Mouse (Mus musculus) liver, embryonic 13.5 days (tissue): Measurements from ENCODE around the gene Aspg. TPM values are rescaled to one million over a fixed set of nuclear protein-coding genes. Genes with fewer than 3 reads are reported as not detected.
A peak's percentile ranks its signal among the peaks of the same experiment; 100 is the strongest.

ENCODE experiments used
- ATAC-seq: fragments of 200-750 bp; cut with Nextera tagmentation; 2 replicates; pipeline ENCODE4 v1.8.0; 2017; ENCODE audit warnings: low read depth, mild to moderate bottlenecking, moderate number of reproducible peaks, moderate library complexity
- DNase-seq: peaks from one replicate; pipeline ENCODE4 v3.0.0; 2022
- H3K27ac ChIP-seq: fragments of 300-500 bp; sonication (generic); 2 replicates; pipeline ENCODE4 v1.5.1; 2015; ENCODE audit warnings: moderate library complexity, mild to moderate bottlenecking, inconsistent platforms
- H3K27me3 ChIP-seq: fragments of 300-500 bp; sonication (generic); 2 replicates; pipeline ENCODE4 v1.6.1; 2015; ENCODE audit warnings: mild to moderate bottlenecking, inconsistent platforms
- H3K36me3 ChIP-seq: fragments of 300-500 bp; sonication (generic); 2 replicates; pipeline ENCODE4 v1.6.1; 2015; ENCODE audit warnings: mild to moderate bottlenecking, inconsistent platforms
- H3K4me1 ChIP-seq: fragments of 300-500 bp; sonication (generic); replicated peaks from 2 replicates; pipeline ENCODE4 v1.6.1; 2015; ENCODE audit warnings: inconsistent platforms
- H3K4me2 ChIP-seq: fragments of 300-500 bp; sonication (generic); 2 replicates; pipeline ENCODE4 v1.6.1; 2015; ENCODE audit warnings: inconsistent platforms, mild to moderate bottlenecking, moderate library complexity
- H3K4me3 ChIP-seq: fragments of 300-500 bp; sonication (generic); replicated peaks from 2 replicates; pipeline ENCODE4 v1.5.1; 2015; ENCODE audit warnings: mild to moderate bottlenecking, inconsistent platforms
- H3K9ac ChIP-seq: fragments of 300-500 bp; sonication (generic); 2 replicates; pipeline ENCODE4 v1.6.1; 2015; ENCODE audit warnings: mild to moderate bottlenecking, inconsistent platforms
- H3K9me3 ChIP-seq: fragments of 300-500 bp; sonication (generic); replicated peaks from 2 replicates; pipeline ENCODE4 v1.6.1; 2016; ENCODE audit warnings: inconsistent platforms
- WGBS: fragments of 180-500 bp; shearing (Covaris S2); methylation state at CpG from one replicate; pipeline ENCODE4 v1.1.7; 2015; ENCODE audit not compliant: insufficient replicate concordance; 5-methylcytosine and 5-hydroxymethylcytosine counted together
- polyA plus RNA-seq: library from polyadenylated mRNA; unstranded; fragments of >200 nt; fragmentation: Nextera tagmentation; extraction: Ambion mirVana; gene quantifications from 2 replicates; pipeline ENCODE4 v1.2.1, GENCODE M21; 2015

Gene Aspg
- polyA plus RNA-seq, 1 experiment from 2014 or later: 0.10 TPM

DNA sequence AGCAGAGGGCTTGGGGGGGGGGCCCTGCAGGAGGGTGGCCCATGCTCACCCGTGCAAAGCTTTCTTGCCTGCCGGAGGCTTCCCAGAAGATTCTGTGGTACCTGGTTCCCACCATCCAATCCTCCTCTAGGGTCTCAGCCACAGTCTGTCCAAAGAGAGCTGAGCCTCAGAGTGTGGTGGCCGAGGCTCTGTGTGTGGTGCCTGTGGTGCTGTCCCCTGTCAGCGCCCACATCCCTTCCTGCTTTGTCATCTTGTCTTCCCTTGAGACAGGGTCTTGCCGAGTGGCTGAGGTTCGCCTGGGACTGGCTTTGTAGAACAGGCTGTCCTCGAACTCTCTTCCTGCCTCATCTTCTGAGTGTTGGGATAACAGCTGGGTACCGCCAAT is 9.8 kb upstream of the Aspg start:
- Histone ChIP-seq H3K27me3 (peaks cover 3% of the 10 kb centered on the region; the same call in 1 of the 2 replicates), H3K9ac (no peak overlapping the region), H3K27ac (no peak overlapping the region), H3K4me2 (no peak overlapping the region), H3K4me3 (no peak overlapping the region), H3K9me3 (no peaks in the 10 kb centered on the region), H3K4me1 (no peaks in the 10 kb centered on the region), H3K36me3 (no peaks in the 10 kb centered on the region)
- 49% methylated on average over 8 of the region's 8 CpGs for WGBS
- no peak for ATAC-seq
- no peak for DNase-seq

DNA sequence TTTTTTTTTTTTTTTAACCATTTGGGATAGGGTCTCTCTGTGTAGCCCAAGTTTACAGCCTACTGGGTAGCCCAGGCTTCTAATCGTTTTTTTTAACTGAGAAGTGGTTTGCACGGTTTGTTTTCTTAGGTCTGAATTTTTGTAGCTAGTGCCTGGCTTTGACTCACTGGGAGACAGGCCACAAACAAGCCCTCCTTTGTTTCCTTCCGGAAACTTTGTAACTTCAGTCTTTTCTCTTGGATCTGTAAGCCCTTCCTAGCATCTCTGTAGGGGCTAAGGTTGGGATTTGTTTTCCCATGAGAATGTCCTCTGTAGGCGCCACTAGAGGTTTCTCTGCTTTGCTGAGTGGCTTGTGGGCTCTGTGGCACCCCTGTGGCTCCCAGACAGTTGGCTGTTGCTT is 6.4 kb upstream of the Aspg start:
- no peak for DNase-seq
- H3K36me3 ChIP-seq: no peaks in the 10 kb centered on the region
- peaks cover 6% of the 10 kb centered on the region for H3K4me1 ChIP-seq
- no peaks in the 10 kb centered on the region; the same call in 1 of the 2 replicates for H3K27me3 ChIP-seq
- ATAC-seq: no peak
- H3K27ac ChIP-seq: no peak overlapping the region
- no peak overlapping the region for H3K9ac ChIP-seq
- WGBS: 54% methylated on average over 4 of the region's 4 CpGs
- H3K4me3 ChIP-seq: no peak overlapping the region
- no peak overlapping the region for H3K4me2 ChIP-seq
- H3K9me3 ChIP-seq: no peaks in the 10 kb centered on the region

DNA sequence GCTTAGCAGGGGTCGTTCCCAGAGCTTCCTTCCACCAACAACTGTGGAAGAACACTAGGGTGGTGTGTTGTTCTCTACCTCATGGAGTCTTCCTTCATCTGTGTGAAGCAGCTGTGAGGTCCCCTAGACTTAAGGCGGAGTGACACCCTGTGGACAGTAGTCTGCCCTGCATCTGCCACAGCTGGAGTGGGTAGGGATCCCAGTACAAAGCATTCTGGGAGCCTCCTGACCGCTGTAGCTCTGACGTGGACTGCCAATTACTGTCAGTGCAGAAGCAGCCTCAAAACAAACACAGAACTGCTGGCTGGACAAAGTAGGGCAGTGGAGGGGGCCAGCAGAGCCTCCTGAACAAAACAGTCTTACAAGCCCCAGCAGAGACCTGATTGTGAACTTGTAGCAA is 5.4 kb upstream of the Aspg start:
- Histone ChIP-seq H3K4me2 (no peak overlapping the region), H3K36me3 (no peaks in the 10 kb centered on the region), H3K4me1 (peaks cover 6% of the 10 kb centered on the region), H3K9ac (no peak overlapping the region), H3K9me3 (no peaks in the 10 kb centered on the region), H3K27ac (no peak overlapping the region), H3K27me3 (peaks cover 3% of the 10 kb centered on the region), H3K4me3 (no peak overlapping the region)
- DNase-seq: no peak
- no peak for ATAC-seq
- 43% methylated on average over 4 of the region's 4 CpGs for WGBS

DNA sequence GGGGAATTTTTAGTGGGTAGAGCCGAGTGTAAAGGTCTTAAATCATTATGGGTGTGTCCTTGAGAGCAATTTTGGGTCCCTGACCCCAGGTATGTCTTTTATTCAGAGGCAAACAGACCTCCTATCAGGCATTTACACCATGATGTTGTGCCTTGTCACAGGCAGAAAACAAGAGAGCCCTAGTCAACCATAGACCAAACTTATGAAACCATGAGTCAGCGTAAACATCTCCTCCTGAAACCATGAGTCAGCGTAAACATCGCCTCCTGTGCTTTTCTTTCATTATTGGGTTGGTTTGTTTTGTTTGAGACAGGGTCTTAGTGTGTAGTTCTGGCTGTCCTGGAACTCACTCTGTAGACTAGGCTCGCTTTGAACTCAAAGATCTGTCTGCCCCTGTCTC is 3.3 kb upstream of the Aspg start:
- peak; percentile 31 for DNase-seq
- 72% methylated on average over 5 of the region's 5 CpGs for WGBS

DNA sequence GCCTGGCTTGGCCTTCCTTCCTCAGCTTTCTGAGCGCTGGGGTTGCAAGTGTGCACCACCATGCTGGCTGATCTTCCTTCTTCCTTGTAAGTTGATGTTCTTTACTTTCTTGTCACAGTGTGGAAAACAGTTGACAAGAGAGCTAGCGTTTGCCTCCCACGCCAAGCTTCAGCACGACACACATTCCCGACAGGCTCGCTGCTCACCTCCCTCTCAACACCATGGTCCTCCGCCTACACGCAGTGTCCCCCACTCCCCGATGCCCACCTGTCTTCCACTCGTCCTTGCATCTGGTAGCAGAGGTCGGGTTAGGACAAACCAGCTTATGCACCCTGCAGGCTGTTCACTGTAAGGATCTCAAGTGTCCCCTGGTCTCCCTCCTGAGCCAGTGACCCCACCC is 1.6 kb upstream of the Aspg start:
- DNase-seq (no peak), ATAC-seq (no peak)
- no peak overlapping the region for H3K9ac ChIP-seq
- H3K4me2 ChIP-seq: no peak overlapping the region
- no peak overlapping the region for H3K4me3 ChIP-seq
- H3K27ac ChIP-seq: no peak overlapping the region
- 69% methylated on average over 11 of the region's 11 CpGs for WGBS
- H3K27me3 ChIP-seq: peaks cover 19% of the 10 kb centered on the region
- H3K36me3 ChIP-seq: no peaks in the 10 kb centered on the region
- no peaks in the 10 kb centered on the region for H3K9me3 ChIP-seq
- H3K4me1 ChIP-seq: peaks cover 6% of the 10 kb centered on the region

More for the DNA sequence above, 3.3 kb upstream of the Aspg start:
- no peak for ATAC-seq
- Histone ChIP-seq H3K4me3 (no peak overlapping the region), H3K27ac (peak overlapping the region; percentile 64), H3K36me3 (no peaks in the 10 kb centered on the region), H3K27me3 (peaks cover 19% of the 10 kb centered on the region), H3K9me3 (no peaks in the 10 kb centered on the region), H3K4me1 (peaks cover 6% of the 10 kb centered on the region), H3K9ac (no peak overlapping the region), H3K4me2 (no peak overlapping the region)

DNA sequence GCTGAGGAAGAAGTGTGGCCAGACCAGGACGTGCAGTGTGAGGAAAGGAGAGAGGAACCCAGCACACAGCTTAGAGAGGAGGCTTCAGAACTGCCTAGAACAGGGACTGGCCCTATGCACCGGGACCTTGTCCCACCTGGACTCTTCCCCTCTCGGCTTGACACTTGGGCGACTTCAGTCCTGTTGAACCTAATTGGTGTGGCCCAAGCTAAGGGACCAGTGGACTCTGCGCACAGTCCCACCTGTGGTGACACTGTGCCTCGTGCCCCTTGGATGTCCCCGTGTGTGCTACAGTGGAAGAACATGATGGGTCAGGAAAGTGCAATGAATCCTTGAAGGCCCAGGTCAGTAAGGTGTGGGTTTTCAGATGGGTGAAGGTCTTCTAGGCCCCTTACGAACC is 1.2 kb downstream of the Aspg start:
- Histone ChIP-seq H3K9me3 (no peaks in the 10 kb centered on the region), H3K36me3 (no peaks in the 10 kb centered on the region), H3K4me1 (peaks cover 5% of the 10 kb centered on the region), H3K27me3 (peaks cover 19% of the 10 kb centered on the region), H3K9ac (no peak overlapping the region), H3K27ac (no peak overlapping the region), H3K4me3 (no peak overlapping the region), H3K4me2 (no peak overlapping the region)
- WGBS: 66% methylated on average over 8 of the region's 8 CpGs
- ATAC-seq: no peak
- DNase-seq: no peak

DNA sequence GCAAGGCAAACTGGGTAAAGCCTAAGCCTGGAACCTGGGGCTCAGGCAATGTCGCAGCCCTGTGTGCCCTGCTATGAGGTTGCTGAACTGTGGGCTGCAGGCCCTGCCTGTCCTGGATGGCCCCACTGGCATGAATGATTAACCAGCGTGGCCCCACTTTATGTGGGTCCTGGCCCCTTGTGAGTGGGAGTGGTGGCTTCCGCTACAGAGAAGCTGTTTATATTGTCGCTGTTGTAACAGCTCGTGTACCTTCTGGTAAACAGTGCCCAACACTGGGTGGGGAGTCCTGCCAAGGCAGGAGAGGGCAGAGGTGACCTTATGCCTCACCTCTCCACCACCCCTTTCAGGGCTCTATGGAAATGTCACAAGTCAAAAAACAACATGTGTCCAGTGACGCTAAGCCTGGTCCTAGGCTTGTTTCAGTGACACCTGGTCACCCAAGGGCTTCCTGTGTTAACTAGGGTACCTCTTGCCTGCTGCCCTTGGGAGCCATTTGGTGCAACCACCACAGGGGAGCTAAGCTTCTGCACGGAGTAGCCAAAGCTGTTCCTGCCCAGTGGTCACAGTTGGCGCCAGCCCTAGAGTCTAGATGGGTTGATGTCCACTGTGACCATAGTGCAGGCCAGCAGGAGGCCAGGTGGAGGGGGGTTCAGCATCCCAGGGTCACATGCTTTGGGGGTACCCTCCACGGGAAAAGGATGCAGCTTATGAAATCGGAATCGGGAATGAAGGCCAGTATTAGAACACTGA is 2.4 kb downstream of the Aspg start:
- Histone ChIP-seq H3K27me3 (peaks cover 19% of the 10 kb centered on the region), H3K9me3 (no peaks in the 10 kb centered on the region), H3K4me1 (no peaks in the 10 kb centered on the region), H3K4me2 (no peak overlapping the region), H3K9ac (no peak overlapping the region), H3K36me3 (no peaks in the 10 kb centered on the region), H3K27ac (no peak overlapping the region), H3K4me3 (no peak overlapping the region)
- 63% methylated on average over 11 of the region's 11 CpGs for WGBS
- DNase-seq (no peak), ATAC-seq (no peak)

DNA sequence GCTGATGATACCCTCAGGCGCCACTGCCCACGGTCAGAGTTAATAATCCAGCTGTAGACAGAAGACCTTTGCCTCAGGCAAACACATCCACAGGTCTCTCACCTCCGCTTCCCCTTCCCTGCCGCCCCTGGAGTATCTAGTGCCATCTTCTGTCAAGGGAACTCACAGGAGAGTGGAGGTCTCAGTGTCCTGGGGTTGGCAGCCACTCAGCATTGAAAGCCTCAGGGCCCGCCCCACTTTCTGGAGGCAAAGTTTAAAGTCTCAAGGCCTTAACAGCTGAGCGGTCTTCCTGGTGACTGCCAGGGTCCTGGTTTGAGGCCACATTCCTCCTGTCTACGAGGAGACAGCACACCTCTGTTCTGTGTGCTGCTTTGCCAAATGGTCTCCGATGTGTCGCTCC is 3.2 kb downstream of the Aspg start:
- Histone ChIP-seq H3K4me2 (no peak overlapping the region), H3K9ac (no peak overlapping the region), H3K27ac (no peak overlapping the region), H3K4me3 (no peak overlapping the region), H3K4me1 (no peaks in the 10 kb centered on the region), H3K9me3 (no peaks in the 10 kb centered on the region), H3K36me3 (no peaks in the 10 kb centered on the region), H3K27me3 (peaks cover 21% of the 10 kb centered on the region)
- 68% methylated on average over 9 of the region's 9 CpGs for WGBS
- DNase-seq: no peak
- ATAC-seq: no peak

DNA sequence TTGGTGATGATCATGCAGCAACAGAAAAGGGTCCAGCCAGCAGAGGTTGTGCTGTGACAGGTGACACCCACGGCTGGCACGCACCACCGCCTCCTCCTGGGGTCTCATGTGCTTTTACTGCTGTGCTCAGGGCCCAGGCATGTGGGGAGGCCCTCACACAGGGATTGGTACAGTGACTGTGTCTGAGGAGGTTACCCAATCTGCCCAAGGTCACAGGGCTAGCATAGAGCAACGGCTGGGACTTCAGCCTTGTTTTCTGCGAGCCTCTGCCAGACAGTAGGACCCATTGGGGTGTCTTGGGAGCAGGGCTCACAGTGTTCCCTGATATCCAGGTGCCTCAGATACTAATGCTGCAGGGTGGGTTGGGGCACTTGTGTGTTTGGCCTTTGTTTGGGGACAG is 4.8 kb downstream of the Aspg start:
- ATAC-seq (no peak), DNase-seq (no peak)
- Histone ChIP-seq H3K4me3 (no peak overlapping the region), H3K27ac (no peak overlapping the region), H3K27me3 (peaks cover 16% of the 10 kb centered on the region), H3K4me2 (no peak overlapping the region), H3K36me3 (no peaks in the 10 kb centered on the region), H3K9me3 (no peaks in the 10 kb centered on the region), H3K4me1 (no peaks in the 10 kb centered on the region), H3K9ac (no peak overlapping the region)
- WGBS: 60% methylated on average over 5 of the region's 5 CpGs

DNA sequence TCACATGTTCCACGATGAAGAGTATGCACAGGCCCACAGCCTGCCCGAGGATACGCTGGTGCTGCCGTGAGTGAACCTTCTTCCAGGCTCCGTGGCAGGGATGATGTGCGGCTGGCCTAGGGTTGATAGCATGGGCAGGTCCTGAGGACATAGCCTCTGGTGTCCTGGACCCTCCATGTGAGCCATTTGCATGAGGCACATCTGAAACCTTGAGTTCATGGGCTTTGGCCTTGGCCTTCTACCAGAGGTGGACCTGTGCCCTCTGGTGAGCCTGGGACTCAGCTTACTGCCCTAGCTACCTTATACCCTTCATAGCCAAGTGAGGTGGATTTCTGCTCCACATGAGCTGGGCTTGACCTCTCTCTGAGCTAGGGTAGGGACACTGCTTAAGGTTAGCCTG is 5.8 kb downstream of the Aspg start:
- H3K9ac ChIP-seq: no peak overlapping the region
- ATAC-seq (no peak), DNase-seq (no peak)
- 76% methylated on average over 6 of the region's 6 CpGs for WGBS
- no peak overlapping the region for H3K27ac ChIP-seq
- no peaks in the 10 kb centered on the region for H3K36me3 ChIP-seq
- H3K27me3 ChIP-seq: peaks cover 12% of the 10 kb centered on the region
- no peaks in the 10 kb centered on the region for H3K9me3 ChIP-seq
- H3K4me1 ChIP-seq: no peaks in the 10 kb centered on the region
- no peak overlapping the region for H3K4me3 ChIP-seq
- no peak overlapping the region for H3K4me2 ChIP-seq

DNA sequence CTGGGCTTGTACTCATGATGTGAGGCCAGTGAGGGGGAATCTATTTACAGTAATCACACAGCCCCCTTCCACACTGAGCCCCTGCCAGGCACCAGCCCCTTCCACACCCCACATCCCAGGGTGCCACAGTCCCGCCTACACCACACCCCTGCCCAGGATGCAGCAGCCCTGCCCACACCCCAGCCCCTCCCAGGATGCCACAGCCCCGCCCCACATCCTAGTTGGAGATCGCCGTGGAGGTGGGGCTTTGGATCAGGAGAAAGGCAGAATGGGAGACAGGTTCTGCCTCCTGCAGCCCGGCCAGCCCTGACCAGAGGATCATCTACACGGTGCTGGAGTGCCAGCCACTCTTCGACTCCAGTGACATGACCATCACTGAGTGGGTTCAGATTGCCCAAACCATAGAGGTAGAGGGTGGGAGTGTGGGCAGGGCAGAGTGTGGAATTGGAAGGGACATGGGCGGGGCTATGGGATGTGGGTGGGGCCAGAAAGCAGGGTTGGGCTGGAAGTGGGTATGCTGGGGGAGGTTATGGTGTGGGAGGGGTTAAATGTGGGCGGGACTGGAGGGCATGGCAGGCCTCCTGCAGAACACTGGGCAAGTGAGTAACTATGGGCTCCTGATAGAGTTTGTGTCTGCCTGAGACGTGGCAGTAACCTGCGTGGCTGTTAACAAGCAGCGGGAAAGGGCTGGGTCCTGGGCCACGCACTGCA is 6.4 kb downstream of the Aspg start:
- 19% methylated on average over 13 of the region's 13 CpGs for WGBS
- Histone ChIP-seq H3K4me1 (no peaks in the 10 kb centered on the region), H3K36me3 (no peaks in the 10 kb centered on the region), H3K9ac (no peak overlapping the region), H3K4me2 (no peak overlapping the region), H3K9me3 (no peaks in the 10 kb centered on the region), H3K27ac (no peak overlapping the region), H3K27me3 (peaks cover 6% of the 10 kb centered on the region), H3K4me3 (no peak overlapping the region)
- DNase-seq: no peak
- peak; percentile 49 for ATAC-seq

DNA sequence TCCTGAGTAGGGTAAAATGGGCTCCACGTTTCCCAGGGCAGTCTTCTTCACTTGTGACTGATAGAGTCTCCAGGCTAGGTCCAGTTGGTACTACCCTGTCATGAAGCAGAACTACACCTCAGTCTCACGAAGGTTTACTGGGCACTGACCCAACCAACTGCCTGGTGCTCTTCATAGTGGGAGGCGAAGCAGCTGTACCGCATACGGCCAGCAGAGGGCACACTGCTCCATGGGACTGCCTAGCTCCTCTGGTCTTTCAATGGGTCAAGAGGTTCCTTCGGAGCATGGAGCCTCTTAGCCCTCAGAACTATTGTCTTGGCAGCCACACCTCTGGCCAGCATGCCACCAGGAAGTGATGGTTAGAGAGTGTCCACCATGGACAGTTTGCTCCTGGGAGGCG is 7.2 kb downstream of the Aspg start:
- no peaks in the 10 kb centered on the region for H3K4me1 ChIP-seq
- ATAC-seq (no peak), DNase-seq (peak; percentile 56)
- no peaks in the 10 kb centered on the region for H3K9me3 ChIP-seq
- 9% methylated on average over 7 of the region's 7 CpGs for WGBS
- no peak overlapping the region for H3K9ac ChIP-seq
- H3K27ac ChIP-seq: no peak overlapping the region
- H3K36me3 ChIP-seq: no peaks in the 10 kb centered on the region
- no peak overlapping the region for H3K4me2 ChIP-seq
- no peak overlapping the region for H3K4me3 ChIP-seq
- H3K27me3 ChIP-seq: 0 out of 2 replicates have a peak, but pooled peaks cover 3% of the 10 kb centered on the region
